Mouse (Mus musculus): ENCODE measurements around the gene Lpcat1. TPM values are rescaled to one million over a fixed set of nuclear protein-coding genes. Genes with fewer than 3 reads are reported as not detected.
A peak's percentile ranks its signal among the peaks of the same experiment; 100 is the strongest.

Lpcat1 gene
- total RNA-seq, 2 experiments from 2014 or later: 10.1 to 14.8 TPM

DNA sequence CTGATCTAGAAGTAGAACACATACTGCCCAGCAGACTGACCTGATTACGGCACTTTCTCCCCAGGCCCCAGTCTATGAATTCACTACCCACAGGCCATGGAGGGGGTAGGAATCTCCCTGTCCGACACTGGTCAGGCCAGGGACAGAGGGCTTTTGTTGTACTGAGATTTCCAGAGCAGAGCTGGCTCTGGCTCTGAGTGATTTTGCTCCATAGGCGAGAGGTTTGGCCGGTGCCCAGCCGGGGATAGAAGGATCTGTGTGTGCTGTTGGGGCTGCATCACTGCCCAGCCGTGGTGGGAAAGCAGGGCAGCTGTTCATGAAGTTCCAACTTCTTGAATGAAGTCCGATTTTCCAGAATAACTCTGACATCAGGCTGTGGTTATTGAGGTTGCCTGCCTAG lies 20.1 kb upstream of the Lpcat1 start:
- DNase-seq: peak; percentile 64

DNA sequence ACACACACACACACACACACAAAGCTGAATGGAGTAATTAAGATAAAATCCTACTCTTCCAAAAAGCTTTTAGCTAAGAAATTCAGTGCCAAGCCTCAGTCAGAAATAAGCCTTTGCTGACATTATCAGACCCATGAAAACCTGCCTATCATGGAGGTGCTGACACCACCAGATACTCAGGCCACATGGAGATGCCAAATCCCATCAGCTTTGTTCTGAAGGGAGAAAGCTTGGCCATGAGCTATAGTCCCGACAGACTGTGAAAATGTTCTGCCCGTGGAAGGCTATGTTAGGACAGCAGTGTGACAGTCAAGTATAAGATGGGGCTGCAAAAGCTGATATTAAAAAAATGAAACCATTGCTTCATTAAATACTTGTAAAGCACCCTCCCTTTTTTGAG lies 19.5 kb upstream of the Lpcat1 start:
- no peak for DNase-seq

DNA sequence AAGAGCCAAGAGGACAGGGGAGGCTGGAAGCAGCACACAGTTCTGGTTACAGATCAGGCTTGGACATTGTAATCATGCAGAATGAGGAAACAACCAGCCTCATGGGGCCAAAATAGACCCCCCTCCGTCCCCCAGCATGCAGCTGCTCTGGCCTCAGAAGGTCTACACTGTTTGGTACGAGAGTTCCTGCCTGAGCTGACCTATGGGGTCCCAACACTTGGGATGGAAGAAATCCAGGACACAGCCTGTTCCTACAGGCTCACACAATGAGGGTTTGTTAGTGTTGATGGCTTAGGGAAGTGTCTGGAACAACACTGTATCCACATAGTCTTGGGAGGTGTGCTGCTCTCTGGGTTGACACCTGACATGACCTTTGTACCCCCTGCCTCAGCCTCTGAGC lies 18.8 kb upstream of the Lpcat1 start:
- no peak for DNase-seq

DNA sequence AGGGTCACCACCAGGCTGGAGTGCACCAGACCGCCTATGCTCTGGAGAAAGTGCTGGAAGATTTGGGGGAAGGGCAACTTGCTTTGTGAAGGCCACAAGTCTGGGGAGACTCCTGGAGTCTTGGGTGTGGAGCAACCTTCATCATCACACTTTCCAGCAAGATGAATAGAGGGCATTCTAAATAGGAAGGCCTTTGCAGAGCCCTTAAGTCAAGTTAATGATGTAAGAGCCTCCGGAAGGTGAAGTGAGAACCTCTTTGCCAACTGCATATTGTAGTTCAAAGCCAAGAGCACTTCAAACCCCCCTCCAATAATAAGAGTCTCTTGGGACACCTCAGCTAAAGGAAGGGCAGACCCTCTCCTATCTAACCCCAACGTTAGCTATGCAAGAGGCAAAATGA lies 18.3 kb upstream of the Lpcat1 start:
- DNase-seq: no peak

DNA sequence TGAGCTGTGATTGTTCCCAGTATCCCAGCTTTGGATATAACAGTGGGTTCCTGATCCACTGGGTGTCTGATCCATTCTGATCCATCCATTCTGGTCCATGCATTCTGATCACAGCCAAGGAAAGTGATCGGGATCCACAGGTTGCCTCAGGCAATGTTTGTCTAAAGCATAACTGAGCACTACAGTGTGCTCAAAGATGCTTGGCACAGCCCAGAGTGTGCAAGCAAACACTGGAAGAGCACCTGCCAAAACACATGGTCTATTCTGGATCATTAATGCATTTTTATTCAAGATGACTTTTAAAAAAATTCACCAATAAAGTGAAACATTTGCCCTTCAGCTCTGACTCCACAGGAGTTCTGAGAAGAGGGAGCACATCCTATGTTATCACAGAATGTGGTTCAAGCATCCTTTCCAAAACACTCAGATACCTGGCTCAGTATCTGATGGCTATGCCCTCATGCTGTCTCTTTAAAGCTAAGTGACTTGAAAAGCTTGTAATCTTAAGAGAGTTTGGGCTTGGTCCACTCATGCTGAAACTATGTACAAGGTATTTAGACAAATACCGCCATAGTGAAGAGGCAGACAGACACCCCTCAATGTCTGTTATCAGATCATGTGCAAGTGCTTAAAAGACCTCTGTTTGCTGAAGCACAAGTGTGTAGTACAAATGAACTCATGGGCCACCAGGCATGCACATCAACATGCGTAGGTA lies 13.3 kb upstream of the Lpcat1 start:
- no peak for DNase-seq

DNA sequence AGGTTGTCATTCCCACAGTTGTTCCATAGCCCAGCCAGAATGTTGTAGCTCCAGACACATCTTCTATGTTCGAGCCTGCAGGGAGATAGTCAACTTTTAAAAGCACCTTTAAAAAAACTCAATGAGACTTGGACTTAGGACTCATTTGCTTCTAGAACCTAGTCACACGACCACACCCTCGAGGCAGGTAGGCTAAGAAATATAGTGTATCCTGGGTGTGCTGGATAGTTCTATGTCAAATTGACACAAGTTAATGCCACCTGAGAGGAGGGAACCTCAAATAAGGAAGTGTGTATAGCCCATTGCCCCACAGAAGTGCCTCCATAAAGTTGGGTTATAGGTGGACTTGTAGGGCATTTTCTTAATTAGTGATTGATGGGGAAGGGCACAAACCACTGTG lies 11.7 kb upstream of the Lpcat1 start:
- DNase-seq: no peak

DNA sequence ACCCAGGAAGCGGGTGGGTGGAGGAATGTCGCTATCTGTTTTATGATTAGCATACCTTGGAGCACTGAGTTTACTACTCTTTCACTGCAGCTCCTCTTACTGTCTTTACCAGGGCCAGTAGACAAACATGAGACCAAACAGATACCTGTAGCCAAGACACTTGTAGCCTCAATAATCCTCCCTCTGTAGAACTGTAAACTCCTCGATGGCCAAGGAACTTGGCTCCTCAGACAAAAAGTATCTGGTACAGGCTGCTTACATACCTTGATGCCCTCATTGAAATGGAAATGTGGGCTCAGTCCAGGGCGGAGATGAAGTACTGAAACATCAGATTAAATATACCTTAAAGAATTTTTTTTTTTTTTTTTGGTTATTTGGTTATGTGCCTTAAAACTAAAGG lies 9.7 kb upstream of the Lpcat1 start:
- DNase-seq: no peak

DNA sequence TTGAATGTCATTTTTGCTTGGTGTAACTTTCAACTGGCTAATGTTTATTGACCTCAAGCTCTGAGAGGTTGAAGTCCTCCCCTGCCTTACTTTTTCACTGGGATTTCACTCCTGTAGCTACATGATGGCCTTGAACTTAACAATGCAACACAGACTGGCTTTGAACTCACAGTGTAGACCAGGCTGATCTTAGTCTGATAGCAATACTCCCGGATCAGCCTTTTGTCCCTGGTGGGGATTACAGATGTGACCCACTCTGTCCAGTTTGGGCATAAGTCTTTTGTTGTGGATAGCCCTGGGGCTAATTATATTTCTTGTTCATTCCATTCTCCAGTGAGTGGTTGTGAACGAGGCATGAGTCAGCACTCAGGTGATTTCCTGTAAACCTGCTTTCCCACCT lies 9.3 kb upstream of the Lpcat1 start:
- DNase-seq: no peak

DNA sequence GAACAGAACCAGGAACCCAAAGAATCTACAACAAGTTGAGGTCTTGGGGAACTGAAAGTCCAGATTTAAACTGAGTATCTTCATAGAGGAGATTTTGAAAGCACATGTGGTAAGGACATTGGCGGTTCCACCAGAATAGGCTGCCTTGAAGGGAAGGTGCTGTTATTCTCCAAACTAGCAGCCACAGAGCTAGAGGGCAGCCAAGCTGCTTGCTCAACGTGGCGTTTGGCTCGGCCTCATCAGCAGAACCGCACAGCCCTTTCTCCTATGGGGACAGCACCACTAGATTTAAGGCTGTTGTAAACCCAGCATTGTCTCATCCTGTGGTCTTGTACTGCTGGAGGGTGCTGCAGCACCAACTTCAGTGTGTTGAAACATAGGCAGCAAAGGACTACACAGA lies 8.3 kb upstream of the Lpcat1 start:
- no peak for DNase-seq

DNA sequence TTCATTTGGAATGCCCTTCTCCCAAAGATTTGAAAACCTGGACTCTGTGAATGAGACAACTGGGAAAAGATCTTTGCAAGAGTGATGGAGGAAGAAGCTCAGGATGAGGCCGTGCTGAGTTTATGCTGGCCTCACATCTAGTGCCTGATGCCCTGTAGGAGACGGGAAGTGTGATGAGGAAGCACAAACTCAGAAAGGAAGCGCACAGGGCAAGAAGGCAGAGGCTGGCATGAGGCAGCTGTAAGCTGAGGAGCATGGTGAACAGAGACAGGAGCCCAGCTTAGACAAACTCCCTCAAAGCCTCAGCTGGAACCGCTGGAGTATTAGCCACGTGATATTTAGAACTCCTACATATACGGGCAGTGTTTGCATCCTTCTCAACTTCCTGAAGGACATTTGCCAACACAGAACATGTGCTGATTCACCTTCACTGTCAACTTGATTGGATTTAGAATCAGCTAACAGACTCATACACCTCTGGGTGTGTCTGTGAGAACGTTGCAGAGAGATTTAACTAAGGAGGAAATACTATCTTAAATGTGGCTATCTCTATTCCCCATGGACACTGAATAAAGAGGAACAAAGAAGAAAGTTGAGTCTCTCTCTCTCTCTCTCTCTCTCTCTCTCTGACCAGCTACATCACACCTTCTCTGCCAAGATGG lies 7.7 kb upstream of the Lpcat1 start:
- DNase-seq: no peak

DNA sequence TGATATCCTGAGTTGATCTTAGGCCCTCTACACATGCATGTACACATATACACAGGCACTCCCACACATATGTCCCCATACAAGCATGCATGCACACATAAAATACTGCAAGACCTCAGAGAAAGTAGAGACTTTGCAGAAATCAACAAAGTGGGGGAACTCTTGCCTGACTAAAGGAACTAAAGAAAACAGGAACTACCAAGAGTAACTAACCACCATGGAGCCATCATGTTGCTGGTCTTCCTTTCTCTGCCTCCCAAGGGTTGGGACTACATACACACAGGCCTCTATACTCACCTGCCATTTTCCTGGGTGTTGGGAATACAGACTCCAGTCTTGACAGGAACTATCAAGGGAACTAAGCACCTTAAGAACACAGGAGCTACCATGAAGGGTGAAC lies 5.4 kb upstream of the Lpcat1 start:
- DNase-seq: no peak

DNA sequence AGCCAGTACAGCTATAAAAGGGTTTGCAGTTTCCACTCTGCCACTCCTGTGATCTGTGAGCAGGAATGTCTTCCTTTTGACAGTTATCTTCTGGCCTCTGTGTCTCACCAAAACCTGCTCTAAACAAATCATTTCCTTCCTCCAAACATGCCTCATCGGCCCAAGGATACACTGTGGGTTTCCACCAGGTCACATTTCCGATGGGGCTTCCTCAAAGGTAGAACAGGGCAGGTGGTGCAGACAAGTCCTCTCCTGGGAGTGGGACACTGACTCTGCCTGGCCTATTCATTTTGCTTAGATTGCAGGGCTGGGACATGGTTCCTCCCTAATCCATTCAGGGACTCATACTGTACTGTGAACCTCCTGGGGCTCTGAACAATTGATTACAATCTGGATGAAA lies 1.8 kb upstream of the Lpcat1 start:
- DNase-seq: no peak

DNA sequence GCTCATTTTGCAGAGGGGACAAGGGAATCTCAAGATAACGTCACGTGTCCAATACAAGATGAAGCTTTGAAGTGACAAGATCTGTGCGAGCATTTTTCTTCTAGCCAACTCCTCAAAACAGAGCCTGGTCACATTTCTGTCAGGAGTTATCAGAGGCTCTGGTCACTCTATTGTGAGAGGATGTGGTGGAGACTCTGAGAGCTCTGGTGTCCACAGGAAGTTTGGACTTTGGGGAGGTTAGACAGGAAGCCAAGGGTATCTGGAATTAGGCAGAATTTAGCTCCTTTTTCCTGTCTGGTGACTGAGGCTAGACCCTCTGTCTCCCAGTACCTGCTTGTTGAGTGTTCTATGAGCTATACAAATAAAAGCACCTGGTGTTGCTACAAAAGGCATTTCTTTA lies 586 bp upstream of the Lpcat1 start:
- no peak for DNase-seq

DNA sequence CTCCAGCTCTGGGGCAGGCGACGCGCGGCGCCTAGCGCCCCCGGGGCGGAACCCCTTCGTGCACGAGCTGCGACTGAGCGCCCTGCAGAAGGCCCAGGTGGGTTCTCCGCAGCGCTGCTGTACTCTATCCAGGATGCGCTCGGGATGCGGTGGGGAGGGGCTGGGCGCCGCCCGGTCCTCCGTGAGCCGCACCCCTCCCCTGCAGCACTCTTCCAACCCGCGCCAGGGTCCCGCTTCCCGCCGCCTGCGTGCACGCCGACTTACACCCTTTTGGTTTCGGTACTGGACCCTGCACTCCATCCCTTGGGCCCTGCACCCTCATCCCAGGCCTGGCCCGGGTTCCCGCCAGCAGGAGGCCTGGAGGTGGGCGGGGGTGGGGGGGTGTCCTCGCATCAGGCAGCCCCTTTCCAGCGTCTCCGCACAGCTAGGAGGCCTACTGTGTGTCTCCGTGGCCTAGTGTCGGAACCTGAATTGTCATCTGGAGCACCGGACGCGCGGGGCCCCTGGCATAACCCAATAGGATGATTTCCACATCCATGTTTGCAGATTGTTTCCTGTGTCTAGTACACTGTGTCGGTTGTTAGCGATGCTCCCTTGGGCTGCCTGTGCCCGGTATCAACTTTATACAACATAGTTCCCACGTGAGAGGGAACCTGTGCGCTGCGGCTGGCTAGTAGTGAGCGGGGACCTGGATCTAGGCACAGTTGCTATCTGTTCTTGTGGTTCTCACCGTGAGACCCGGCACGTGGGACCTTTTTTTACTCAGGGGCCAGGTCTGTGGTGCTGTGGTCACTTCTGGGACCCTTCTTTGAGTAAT lies 632 bp downstream of the Lpcat1 start:
- peak; percentile 35 for DNase-seq

DNA sequence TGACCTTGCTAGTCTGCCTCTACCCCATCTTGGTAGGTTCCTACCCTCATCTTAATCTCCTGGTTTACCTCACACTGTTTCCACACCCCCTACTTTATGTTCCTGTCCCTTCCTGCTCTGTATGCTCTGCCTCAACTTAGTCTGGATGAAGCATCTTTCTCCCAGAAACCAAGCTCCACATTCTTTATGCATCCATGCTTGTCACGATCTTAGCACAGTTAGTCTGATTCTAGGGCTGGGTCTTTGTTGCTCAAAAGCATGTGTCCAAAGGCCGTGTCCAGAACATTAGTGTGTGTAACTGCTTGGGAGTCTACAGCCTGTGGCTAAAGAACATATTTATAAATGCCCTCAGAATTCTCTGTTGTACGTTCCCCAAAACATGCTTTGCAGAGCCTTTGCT lies 1.8 kb downstream of the Lpcat1 start:
- DNase-seq: no peak

DNA sequence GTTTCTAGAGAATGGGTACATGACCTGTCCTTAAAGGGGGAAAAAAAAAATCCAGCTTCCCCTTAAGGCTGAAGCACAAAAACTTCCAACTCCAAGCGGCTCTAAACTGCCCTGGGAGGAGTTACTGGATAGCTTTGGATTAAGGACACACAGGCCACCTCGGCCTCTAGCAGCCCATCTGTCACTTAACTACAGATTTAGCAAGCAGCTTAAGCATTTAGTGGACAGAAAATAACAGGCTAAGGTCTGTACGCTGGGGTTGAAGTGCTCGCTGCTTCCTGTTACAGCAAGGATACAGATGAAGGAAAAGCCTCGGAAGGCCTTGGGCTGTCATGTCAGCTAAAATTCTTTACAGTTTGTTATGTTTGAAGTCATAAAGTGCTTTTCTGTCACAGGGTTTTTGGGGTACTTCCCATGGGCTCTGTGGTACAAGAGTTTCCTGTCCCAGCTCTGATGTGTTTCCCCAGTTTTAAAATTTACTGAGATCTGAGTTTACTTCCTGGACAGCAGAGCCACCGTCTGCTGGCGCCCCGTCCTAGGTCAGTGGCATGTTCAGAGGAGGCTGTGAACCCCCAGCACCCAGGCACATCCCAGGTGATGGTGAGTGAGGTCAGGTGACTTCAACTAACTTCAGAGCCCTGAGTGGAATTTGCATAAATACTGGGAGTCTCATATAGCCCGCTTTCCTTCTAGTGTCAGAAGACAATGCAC lies 2.4 kb downstream of the Lpcat1 start:
- DNase-seq: no peak

DNA sequence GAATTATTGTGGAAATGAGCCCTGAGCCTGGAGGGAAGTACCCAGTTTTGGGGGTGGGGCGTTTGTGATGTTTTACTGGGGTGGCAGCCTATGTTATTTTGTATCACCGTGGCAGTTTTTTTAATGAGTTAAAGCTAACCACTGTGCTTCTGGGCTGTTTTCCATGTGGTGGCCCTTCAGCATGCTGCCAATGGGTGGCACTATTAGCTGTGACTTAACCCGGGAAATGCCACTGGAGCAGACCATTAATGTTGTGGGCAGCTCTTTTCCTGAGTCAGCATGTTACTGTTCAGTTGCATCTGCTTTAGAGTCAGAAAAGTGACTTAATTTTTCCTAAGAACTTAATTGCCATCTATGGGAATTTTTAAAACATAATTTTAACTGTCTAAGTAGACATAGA lies 5.5 kb downstream of the Lpcat1 start:
- DNase-seq: no peak

DNA sequence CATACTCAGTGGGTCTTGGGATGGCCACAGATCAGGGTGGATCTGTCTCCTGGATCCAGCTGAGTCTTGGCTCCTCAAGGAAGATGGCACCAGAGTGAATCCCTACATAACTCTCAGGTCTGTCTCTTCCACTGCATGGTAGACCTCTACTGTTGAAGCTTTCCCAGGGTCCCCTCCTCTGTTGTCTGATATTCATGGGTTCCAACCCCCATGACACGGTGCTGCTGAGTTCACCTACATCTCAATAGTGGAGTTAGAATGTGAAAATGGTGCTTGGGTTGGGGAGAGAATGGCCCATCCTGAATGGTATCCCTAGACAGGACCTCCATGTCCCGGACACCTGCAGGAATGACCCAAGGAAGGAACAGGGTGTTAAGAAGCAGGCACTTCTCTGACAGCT lies 6.7 kb downstream of the Lpcat1 start:
- no peak for DNase-seq

DNA sequence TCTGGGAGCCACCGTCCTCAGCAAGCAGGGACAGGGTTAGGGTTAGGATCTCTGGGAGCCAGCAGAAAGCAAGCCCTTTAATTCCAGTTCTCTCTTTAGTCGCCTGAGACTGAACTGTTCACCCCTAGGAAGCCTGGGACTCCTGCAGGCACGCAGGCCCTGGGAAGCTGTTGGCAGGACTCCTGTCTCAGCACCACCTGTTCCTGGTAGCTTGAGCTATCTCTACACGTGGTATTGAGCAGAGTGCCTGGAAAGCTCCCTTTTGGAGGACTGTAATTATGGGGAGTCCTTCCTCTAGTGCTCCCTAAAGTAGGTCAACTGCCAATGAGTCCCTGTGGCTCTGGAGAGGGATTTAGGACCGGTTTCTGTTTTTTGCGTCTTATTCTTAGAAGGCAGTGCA lies 7.2 kb downstream of the Lpcat1 start:
- DNase-seq: no peak

DNA sequence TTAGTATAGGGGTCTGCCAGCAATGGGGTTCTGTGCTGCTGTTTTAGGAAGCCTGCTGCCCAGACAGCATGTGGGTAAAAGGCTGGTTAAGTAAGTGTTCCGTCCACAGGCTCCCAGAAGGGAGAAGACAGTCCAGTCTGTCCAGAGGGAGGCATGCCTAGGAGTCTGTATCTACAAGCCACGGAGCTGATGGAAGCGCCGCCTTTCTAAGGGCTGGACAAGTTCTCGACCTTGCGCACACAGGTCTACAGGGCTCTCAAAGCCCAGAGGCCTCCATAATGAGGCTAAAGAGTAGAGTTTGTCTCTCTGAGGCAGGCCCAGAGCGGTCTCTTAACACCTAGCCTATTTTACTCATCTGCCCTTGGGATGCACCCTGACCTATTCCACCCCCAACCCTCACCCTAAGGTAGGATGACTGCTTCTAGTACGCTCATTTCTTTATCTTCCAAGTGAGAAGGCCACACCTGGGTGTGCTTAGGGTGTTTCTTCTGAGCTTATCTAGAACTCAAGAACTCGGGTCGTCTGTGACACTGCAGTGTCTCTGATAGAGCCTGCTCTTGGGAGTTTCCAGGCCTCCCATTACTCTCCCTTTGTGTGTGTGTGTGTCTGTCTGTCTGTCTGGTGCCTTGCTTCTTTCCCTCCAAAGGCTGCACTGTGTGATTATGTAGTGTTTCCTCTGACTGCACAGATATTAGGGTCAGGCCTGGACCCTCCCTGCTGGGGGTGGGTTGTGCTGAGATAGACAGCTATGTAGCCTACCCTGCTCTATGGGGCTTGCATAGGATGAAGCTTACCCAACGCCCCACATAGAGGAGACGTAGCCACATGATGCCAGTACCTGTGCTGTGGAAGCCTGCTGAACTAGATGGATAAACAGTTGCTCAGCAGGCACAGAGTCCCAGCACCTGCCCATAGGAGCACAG lies 8.3 kb downstream of the Lpcat1 start:
- DNase-seq: no peak

DNA sequence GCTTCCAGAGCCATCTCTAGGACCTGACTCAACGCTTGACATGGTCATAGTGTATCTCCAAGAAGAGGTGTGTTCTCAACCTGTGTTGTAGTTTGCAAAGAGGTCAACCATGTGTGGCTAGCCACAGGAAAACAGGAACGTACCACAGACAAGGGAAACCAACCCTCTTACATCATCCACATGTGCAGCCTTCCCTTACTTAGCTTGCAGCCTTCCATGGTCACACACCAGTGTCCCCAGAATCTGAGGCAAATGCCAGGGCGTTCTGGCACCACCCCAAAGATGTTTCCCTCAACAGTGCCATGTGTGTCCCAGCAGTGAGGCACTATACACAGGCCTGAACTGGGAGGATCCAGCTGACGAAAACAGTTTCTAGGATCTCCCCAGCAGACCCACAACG lies 9.3 kb downstream of the Lpcat1 start:
- DNase-seq: no peak

DNA sequence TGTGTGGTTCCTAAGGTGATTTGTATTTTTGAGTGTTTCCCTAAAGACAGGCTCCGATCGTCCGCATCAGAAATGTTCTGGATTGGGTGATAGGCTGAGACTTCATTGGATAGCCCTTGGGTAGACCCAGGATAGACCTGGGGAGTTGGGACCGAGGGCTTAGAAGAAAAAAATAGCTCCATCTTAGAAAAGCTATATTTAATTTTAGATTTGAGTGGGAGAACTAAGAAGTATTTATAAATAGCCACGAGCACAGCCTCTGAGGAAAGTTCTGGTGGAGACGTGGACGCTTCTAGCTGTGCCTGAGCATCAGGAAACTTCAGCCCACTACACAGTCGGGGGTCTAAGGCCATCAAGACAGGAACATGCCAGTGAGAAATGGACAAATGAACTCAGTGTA lies 9.8 kb downstream of the Lpcat1 start:
- DNase-seq: no peak

Measured in gastrocnemius, postnatal 10 days (tissue).